Mouse (Mus musculus) bone marrow, adult 2 months (tissue): ENCODE measurements around the gene S1pr1. TPM values are rescaled to one million over a fixed set of nuclear protein-coding genes. Genes with fewer than 3 reads are reported as not detected.

ENCODE experiments used
- H3K27ac ChIP-seq: fragments of 200-500 bp; 2 replicates; pipeline ENCODE4 v1.5.1; 2012; ENCODE audit warnings: low read depth, mild to moderate bottlenecking, control low read depth, inconsistent platforms, low read length; ENCODE audit not compliant: control insufficient read depth, poor library complexity, insufficient read depth
- H3K4me1 ChIP-seq: fragments of 200-500 bp; 2 replicates; pipeline ENCODE4 v1.6.1; 2011; ENCODE audit warnings: low read length; ENCODE audit not compliant: control insufficient read depth, insufficient read depth
- H3K4me3 ChIP-seq: fragments of 200-500 bp; replicated peaks from 2 replicates; pipeline ENCODE3; 2011; ENCODE audit warnings: mild to moderate bottlenecking, low read depth, low read length, control low read depth; ENCODE audit not compliant: control insufficient read depth
- CTCF ChIP-seq: fragments of 200-500 bp; IDR thresholded peaks from 2 replicates; pipeline ENCODE4 v1.5.1; 2011; ENCODE audit warnings: low read length, control low read depth; ENCODE audit not compliant: control insufficient read depth, insufficient read depth
- POLR2A ChIP-seq: fragments of 200-500 bp; IDR thresholded peaks from 2 replicates; pipeline ENCODE4 v1.6.1; 2011; ENCODE audit warnings: low read depth, mild to moderate bottlenecking, control low read depth, low read length, borderline replicate concordance; ENCODE audit not compliant: control insufficient read depth
- WGBS: fragments of 180-500 bp; shearing (Covaris S2); methylation state at CpG from one replicate; pipeline ENCODE4 v1.1.7; 2018; 5-methylcytosine and 5-hydroxymethylcytosine counted together
- polyA plus RNA-seq: library from polyadenylated mRNA; stranded (reverse); fragments of >200 nt; gene quantifications from 2 replicates; pipeline ENCODE4 v1.2.4, GENCODE M21; 2011; ENCODE audit warnings: low replicate concordance; ENCODE audit not compliant: missing spikeins, insufficient read depth, insufficient read length

Gene S1pr1
- polyA plus RNA-seq, 1 experiment, result 6.1 TPM

DNA sequence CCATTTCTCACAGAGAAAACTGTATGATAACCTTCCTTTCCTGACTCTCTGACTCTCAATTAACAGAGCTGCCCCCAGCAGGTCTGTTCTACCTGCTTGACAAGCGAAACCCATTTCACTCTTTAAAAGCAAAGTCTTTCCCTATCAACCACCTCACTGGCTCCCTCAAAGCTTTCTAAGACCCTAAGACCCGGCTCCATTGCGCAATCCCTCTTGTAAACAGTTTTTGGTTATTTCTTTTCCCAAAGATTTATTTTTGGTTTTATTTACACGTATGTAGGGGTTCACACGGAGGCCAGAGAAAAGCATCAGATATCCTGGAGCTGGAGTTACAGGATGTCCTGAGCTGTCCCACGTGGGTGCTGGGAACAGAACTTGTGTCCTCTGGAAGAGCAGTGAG, 4.0 kb upstream of the S1pr1 start:
- H3K27ac ChIP-seq, result no peak overlapping the region
- TF ChIP-seq POLR2A (no peak), CTCF (no peak)
- no peaks in the 10 kb centered on the region for H3K4me1 ChIP-seq
- WGBS, result 65% methylated on average over 6 of the region's 6 CpGs
- no peak overlapping the region for H3K4me3 ChIP-seq

DNA sequence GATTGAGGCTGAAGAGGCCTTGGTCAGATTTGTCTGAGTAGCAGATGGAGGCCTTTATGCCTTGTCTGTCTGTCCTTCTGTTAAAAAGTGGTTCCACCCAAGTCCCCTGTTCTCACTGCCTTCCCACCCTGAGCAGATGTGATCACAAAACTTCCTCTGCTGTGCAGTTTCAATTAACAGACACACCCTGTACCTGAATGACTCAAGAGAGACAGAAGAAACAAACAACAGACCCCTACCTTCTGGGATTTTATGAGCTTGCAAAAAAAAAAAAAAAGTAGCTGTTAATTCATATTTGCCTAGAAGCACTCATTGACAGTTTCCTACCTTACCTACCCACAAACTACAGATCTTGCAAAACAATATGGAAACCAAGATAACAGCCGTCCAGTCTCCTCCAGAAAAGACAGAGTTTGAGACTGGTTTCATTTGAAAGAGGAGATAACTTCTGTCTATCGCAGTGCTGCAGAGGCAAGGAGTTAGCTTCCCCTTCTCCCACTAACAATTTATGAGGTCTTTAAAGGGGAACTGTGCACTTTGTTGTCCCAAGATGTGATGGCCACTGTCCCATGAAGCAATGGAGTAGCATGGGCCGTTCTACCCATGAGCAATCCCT, 1.1 kb upstream of the S1pr1 start:
- H3K27ac ChIP-seq, result no peak overlapping the region
- TF ChIP-seq POLR2A (no peak), CTCF (no peak)
- H3K4me1 ChIP-seq, result no peaks in the 10 kb centered on the region
- H3K4me3 ChIP-seq, result no peak overlapping the region
- WGBS, result 12% methylated on average over 3 of the region's 3 CpGs

DNA sequence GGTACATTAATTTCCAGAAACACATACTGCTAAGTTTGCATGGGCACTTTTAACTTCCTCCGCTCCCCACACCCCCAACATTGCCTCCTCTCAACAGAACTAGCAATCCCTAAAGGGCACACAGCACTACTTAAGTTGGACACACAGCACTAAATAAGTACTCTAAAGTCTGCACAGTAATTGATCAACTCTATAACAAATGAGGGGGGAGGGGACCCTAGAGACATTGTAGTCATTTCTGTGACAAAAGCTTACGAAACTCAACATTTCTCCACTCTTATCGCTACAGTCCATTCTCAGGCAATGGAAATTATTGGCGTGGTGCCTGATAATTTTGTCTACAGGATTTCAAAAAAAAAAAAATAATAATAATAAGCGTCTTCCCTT, 830 bp downstream of the S1pr1 start:
- 0% methylated on average over 5 of the region's 5 CpGs for WGBS
- Histone ChIP-seq H3K4me1 (no peaks in the 10 kb centered on the region; the same call in 1 of the 2 replicates), H3K27ac (peak overlapping the region; percentile 53; the same call in 1 of the 2 replicates), H3K4me3 (peak overlapping the region; percentile 61)
- TF ChIP-seq POLR2A, result no peak
- TF ChIP-seq CTCF, result no peak

DNA sequence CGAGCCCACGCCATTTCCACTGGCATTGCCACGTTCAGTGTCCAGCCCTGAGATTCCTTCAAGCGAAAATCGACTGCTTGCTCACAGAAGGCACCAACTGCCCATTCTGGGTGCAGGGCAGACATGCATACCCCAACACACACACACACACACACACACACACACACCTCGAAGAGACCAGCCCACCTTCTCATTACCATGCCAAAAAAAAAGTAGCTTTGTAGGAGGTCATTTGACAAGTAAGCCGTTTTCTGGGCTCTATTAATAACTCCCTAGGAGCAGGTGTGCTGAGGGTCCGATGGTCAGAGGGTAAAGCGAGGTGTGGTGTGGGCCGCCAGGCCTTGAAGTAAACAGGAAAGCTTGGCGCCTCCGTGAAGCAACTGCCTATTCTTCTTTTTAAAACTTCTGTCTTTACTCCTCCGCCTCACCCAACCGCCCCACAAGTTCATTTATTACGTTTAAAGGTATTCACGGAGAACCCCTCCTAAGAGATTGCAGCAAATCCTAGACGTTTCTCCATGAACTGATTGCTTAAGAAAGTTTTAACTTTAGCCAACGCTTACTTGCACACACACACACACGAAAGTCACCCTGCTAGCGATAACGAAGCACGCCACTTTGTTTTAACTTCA, 1.3 kb downstream of the S1pr1 start:
- Histone ChIP-seq H3K4me1 (no peaks in the 10 kb centered on the region; the same call in 1 of the 2 replicates), H3K4me3 (peak overlapping the region; percentile 61), H3K27ac (peak overlapping the region; percentile 53; the same call in 1 of the 2 replicates)
- TF ChIP-seq CTCF (no peak), POLR2A (no peak)
- 4% methylated on average over 22 of the region's 22 CpGs for WGBS

DNA sequence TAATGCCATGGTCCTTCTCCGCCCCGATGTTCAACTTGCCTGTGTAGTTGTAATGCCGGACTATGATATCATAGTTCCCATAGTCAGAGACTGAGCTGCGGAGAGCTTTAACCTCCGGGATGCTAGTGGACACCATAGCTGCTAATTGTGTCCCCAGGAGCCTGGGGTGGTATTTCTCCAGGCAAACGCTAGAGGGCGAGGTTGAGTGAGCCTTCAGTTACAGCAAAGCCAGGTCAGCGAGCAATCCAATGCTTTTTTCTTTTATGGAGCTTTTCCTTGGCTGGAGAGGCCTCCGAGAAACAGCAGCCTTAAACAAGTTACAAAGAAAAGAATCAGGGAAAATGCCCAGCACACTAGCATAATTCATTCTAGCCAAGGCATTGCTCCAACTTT, 2.1 kb downstream of the S1pr1 start:
- WGBS, result 14% methylated on average over 9 of the region's 9 CpGs
- TF ChIP-seq POLR2A (no peak), CTCF (peak; percentile 87)
- Histone ChIP-seq H3K27ac (no peak overlapping the region), H3K4me3 (no peak overlapping the region), H3K4me1 (no peaks in the 10 kb centered on the region; the same call in 1 of the 2 replicates)

DNA sequence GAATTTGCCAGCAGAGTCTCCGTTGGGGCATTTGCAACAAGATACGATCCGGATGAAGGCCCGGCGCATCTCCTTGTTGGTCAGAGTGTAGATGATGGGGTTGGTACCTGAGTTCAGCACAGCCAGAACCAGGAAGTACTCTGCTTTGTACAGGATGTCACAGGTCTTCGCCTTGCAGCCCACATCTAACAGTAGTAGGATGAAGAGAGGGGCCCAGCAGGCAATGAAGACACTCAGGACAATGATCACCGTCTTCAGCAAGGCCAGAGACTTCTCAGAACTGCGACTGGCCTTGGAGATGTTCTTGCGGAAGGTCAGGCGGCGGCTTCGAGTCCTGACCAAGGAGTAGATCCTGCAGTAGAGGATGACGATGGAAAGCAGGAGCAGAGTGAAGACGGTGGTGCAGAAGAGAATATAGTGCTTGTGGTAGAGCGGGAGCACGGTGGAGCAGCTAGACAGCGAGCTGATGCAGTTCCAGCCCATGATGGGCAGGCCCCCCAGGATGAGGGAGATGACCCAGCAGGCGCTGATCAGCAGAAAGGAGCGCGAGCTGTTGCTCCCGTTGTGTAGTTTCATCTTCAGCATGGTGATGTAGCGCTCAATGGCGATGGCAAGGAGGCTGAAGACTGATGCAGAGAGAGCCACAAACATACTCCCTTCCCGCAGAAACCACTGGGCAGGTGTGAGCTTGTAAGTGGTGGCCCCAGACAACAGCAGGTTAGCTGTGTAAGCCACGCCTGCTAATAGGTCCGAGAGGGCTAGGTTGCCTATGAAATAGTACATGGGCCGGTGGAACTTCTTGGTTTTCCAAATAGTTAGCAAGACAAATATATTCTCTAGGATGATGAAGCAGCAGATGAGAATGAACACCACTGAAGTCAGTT, 2.7 kb downstream of the S1pr1 start:
- Histone ChIP-seq H3K4me1 (no peaks in the 10 kb centered on the region; the same call in 1 of the 2 replicates), H3K4me3 (peak overlapping the region; percentile 2), H3K27ac (no peak overlapping the region)
- 82% methylated on average over 27 of the region's 27 CpGs for WGBS
- TF ChIP-seq CTCF, result no peak

DNA sequence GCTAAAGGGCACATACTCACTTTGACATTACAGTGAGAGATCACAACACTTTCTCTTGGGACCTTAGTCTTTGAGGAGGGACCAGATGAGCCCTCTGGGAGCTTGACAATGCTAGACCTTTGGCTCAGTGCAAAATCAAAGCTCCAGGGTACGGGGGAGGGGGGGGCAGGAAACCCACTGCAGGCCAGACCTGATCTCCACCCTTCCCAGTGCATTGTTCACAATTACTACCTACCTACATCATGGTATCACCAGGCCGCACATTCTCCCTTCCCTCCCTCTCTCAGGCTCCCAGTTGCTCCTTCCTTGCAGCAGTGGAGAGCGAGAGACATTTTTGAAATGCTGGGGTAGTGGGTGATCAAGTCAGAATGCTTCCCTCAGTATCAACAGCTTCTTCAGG, 3.5 kb downstream of the S1pr1 start:
- no peaks in the 10 kb centered on the region; the same call in 1 of the 2 replicates for H3K4me1 ChIP-seq
- H3K27ac ChIP-seq, result no peak overlapping the region; the same call in 1 of the 2 replicates
- TF ChIP-seq CTCF (no peak), POLR2A (no peak)
- H3K4me3 ChIP-seq, result peak overlapping the region; percentile 10
- 58% methylated on average over 3 of the region's 3 CpGs for WGBS

DNA sequence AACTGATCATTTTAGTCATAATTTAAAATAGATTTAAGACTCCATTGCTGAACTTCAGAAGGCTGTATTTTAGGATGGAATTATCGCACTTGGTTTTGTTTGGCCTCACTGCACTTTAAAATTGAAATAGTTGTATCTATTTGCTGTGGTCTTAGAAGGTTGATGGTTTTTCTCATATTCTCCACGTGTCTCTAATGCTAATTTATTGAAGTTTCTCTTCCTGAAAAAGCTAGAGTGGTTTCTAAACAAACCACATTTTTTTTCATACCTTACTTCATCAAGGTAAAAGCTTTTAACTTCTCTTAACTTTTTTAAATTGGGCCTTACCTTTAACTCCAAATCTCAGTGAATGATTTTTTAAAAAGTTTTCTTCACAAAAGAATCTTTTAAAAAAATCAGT, 4.8 kb downstream of the S1pr1 start:
- Histone ChIP-seq H3K4me3 (no peak overlapping the region), H3K27ac (no peak overlapping the region), H3K4me1 (no peaks in the 10 kb centered on the region; the same call in 1 of the 2 replicates)
- TF ChIP-seq CTCF (no peak), POLR2A (no peak)
- WGBS, result 36% methylated on average over 2 of the region's 2 CpGs
